Mouse (Mus musculus) limb, embryonic 12.5 days (tissue): ENCODE measurements around the gene Fscn1. TPM values are rescaled to one million over a fixed set of nuclear protein-coding genes. Genes with fewer than 3 reads are reported as not detected.

Experiments
- ATAC-seq: fragments of 200-750 bp; cut with Nextera tagmentation; 2 replicates; pipeline ENCODE4 v1.8.0; 2017; ENCODE audit warnings: low read depth, moderate TSS enrichment; ENCODE audit not compliant: insufficient number of reproducible peaks, insufficient read depth, low FRiP score, low TSS enrichment
- H3K27ac ChIP-seq: fragments of 300-500 bp; sonication (generic); 2 replicates; pipeline ENCODE4 v1.5.1; 2016; ENCODE audit warnings: mild to moderate bottlenecking, moderate library complexity
- H3K27me3 ChIP-seq: fragments of 300-500 bp; sonication (generic); 2 replicates; pipeline ENCODE4 v1.6.1; 2016; ENCODE audit warnings: mild to moderate bottlenecking, moderate library complexity
- H3K36me3 ChIP-seq: fragments of 300-500 bp; sonication (generic); 2 replicates; pipeline ENCODE4 v1.6.1; 2016; ENCODE audit warnings: mild to moderate bottlenecking, moderate library complexity
- H3K4me1 ChIP-seq: fragments of 300-500 bp; sonication (generic); replicated peaks from 2 replicates; pipeline ENCODE4 v1.6.1; 2016
- H3K4me2 ChIP-seq: fragments of 300-500 bp; sonication (generic); 2 replicates; pipeline ENCODE4 v1.6.1; 2016; ENCODE audit warnings: mild to moderate bottlenecking, moderate library complexity
- H3K4me3 ChIP-seq: fragments of 300-500 bp; sonication (generic); replicated peaks from 2 replicates; pipeline ENCODE4 v1.5.1; 2016; ENCODE audit warnings: mild to moderate bottlenecking
- H3K9ac ChIP-seq: fragments of 300-500 bp; sonication (generic); replicated peaks from 2 replicates; pipeline ENCODE4 v1.6.1; 2016; ENCODE audit warnings: mild to moderate bottlenecking, moderate library complexity
- H3K9me3 ChIP-seq: fragments of 300-500 bp; sonication (generic); 2 replicates; pipeline ENCODE4 v1.6.1; 2016; ENCODE audit warnings: mild to moderate bottlenecking, moderate library complexity
- WGBS: fragments of 180-500 bp; shearing (Covaris S2); methylation state at CpG from one replicate; pipeline ENCODE4 v1.1.7; 2016; 5-methylcytosine and 5-hydroxymethylcytosine counted together
- polyA plus RNA-seq: library from polyadenylated mRNA; unstranded; fragments of >200 nt; fragmentation: Nextera tagmentation; extraction: Ambion mirVana; gene quantifications from 2 replicates; pipeline ENCODE4 v1.2.1, GENCODE M21; 2016

Fscn1 gene
- polyA plus RNA-seq, 1 experiment from 2014 or later = 576 TPM

- Histone ChIP-seq H3K9me3 (no peaks in the 10 kb centered on the region), H3K4me1 (no peaks in the 10 kb centered on the region), H3K36me3 (peaks cover 52% of the 10 kb centered on the region), H3K27ac (peak overlapping the region; percentile 56; the same call in 1 of the 2 replicates), H3K27me3 (no peaks in the 10 kb centered on the region), H3K4me3 (no peak overlapping the region), H3K4me2 (no peak overlapping the region), H3K9ac (no peak overlapping the region)
- WGBS = 87% methylated on average over 11 of the region's 11 CpGs
- ATAC-seq = no peak
Observed at GRCm38 (mm10) chr5:143009383-143009782, 49.2 kb downstream of the Fscn1 start.

GRCm38 (mm10) chr5:143017401-143017800, 57.3 kb downstream of the Fscn1 start:
- no peaks in the 10 kb centered on the region for H3K27me3 ChIP-seq
- WGBS = 90% methylated on average over 5 of the region's 5 CpGs
- no peak overlapping the region for H3K27ac ChIP-seq
- H3K4me2 ChIP-seq = no peak overlapping the region
- H3K9ac ChIP-seq = no peak overlapping the region
- no peak for ATAC-seq
- no peaks in the 10 kb centered on the region for H3K9me3 ChIP-seq
- H3K4me1 ChIP-seq = no peaks in the 10 kb centered on the region
- H3K36me3 ChIP-seq = peaks cover 81% of the 10 kb centered on the region
- H3K4me3 ChIP-seq = no peak overlapping the region

Other genes with a start within 250 kb of the Fscn1 start
- gene Tnrc18, start 142.7 kb upstream of the Fscn1 start, polyA plus RNA-seq = 60.9 and 61.2 TPM in 2 replicates
- 13.0 and 13.1 TPM in 2 replicates for gene Fbxl18, start 64.9 kb upstream of the Fscn1 start, polyA plus RNA-seq
- 12,553 and 13,538 TPM in 2 replicates for gene Actb, start 53.6 kb upstream of the Fscn1 start, polyA plus RNA-seq
- 58.2 and 60.1 TPM in 2 replicates for gene Rnf216, start 152.7 kb downstream of the Fscn1 start, polyA plus RNA-seq
- not detected in 2 replicates for gene Olfr718-ps1, start 187.2 kb downstream of the Fscn1 start, polyA plus RNA-seq
- 19.4 and 21.5 TPM in 2 replicates for gene Rbak, start 220.4 kb downstream of the Fscn1 start, polyA plus RNA-seq
- not detected in 2 replicates for gene Spdye4b, start 220.7 kb downstream of the Fscn1 start, polyA plus RNA-seq